Mouse (Mus musculus) erythroblast, embryonic 14.5 days (primary cell): ENCODE data around the gene Bcat1. TPM values are rescaled to one million over a fixed set of nuclear protein-coding genes. Genes with fewer than 3 reads are reported as not detected.

Experiments used
- H3K27me3 ChIP-seq: 2 replicates; pipeline ENCODE4 v1.6.1; 2012; ENCODE audit warnings: inconsistent platforms; ENCODE audit not compliant: control insufficient read depth
- H3K36me3 ChIP-seq: 2 replicates; pipeline ENCODE4 v1.6.1; 2012; ENCODE audit warnings: mild to moderate bottlenecking, inconsistent platforms; ENCODE audit not compliant: control insufficient read depth
- H3K4me1 ChIP-seq: 2 replicates; pipeline ENCODE4 v1.6.1; 2012; ENCODE audit warnings: inconsistent platforms; ENCODE audit not compliant: control insufficient read depth
- H3K4me3 ChIP-seq: replicated peaks from 2 replicates; pipeline ENCODE3; 2012; ENCODE audit warnings: moderate library complexity, mild to moderate bottlenecking, inconsistent platforms
- H3K9me3 ChIP-seq: 2 replicates; pipeline ENCODE4 v1.6.1; 2012; ENCODE audit warnings: low read length, inconsistent platforms, mixed read lengths; ENCODE audit not compliant: control insufficient read depth
- GATA1 ChIP-seq: IDR thresholded peaks from 2 replicates; pipeline ENCODE4 v1.6.1; 2012; ENCODE audit warnings: low read length, inconsistent platforms, mixed read lengths
- TAL1 ChIP-seq: IDR thresholded peaks from 3 replicates; pipeline ENCODE4 v1.6.1; 2012; ENCODE audit warnings: low read length, inconsistent platforms, mixed read lengths
- polyA plus RNA-seq: library from polyadenylated mRNA; stranded (reverse); fragments of >175 nt; gene quantifications from 2 replicates; pipeline ENCODE4 v1.2.3, GENCODE M21; 2012

The Bcat1 gene
- polyA plus RNA-seq, 1 experiment, result not detected

DNA sequence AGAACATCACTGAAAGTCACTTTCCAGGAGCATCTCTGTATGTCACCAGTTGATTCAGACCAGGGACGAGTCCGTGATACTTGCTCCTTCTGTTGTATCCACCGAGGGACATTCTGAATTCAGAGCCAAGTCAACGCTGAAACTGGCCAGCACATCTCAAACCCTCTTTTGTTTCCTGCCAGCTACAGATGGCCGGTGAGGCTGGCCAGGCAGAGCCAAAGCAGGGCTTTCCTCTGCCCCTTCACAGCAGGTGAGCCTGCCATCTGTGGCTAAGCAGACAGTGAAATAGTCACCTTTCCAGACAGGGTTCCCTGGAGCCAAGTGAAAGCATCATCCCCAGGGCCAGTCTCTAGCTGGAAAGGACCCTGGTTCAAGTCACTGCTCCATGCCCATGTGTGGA lies 57.7 kb downstream of the Bcat1 start:
- TF ChIP-seq GATA1 (no peak), TAL1 (no peak)
- no peaks in the 10 kb centered on the region; the same call in 1 of the 2 replicates for H3K9me3 ChIP-seq
- no peak overlapping the region for H3K4me3 ChIP-seq
- H3K4me1 ChIP-seq, result peaks cover 2% of the 10 kb centered on the region
- H3K36me3 ChIP-seq, result no peaks in the 10 kb centered on the region
- no peaks in the 10 kb centered on the region for H3K27me3 ChIP-seq

DNA sequence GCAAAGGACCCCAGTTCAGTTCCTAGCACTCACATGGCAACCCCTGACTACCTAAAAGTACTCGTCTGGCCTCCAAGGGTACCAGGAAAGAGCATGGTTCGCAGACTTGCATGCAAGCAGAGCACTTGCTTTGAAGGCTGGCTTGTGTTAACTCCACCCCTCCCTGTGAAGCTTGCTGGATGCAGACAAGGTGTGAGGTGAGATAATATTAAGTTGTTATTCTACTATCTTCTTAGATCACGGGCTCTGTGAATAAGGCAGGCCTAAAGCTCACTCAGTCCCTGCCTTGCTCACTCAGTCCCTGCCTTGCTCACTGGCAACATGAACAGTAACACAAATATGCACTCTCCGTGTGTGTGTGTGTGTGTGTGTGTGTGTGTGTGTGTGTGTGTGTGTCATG lies 58.5 kb downstream of the Bcat1 start:
- Histone ChIP-seq H3K4me1 (peaks cover 2% of the 10 kb centered on the region), H3K36me3 (no peaks in the 10 kb centered on the region), H3K4me3 (no peak overlapping the region), H3K27me3 (no peaks in the 10 kb centered on the region), H3K9me3 (no peaks in the 10 kb centered on the region; the same call in 1 of the 2 replicates)
- TF ChIP-seq GATA1 (no peak), TAL1 (no peak)

DNA sequence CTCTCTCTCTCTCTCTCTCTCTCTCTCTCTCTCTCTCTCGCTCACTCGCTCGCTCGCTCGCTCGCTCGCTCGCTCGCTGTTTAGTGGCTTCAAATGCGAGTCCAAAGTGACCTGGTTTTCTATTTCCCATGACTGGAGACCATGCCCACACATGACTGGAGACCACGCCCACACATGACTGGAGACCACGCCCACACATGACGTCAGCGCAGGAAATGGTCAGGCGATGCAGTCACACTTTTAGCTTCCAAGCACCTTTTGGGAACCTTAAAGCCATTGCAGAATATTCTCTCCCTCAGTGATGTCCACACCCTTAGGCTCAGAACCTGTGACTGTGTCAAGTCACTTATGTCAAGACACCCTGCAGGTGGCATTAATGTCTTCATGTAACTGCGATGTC lies 59.3 kb downstream of the Bcat1 start:
- H3K4me1 ChIP-seq, result peaks cover 2% of the 10 kb centered on the region
- TF ChIP-seq TAL1, result no peak
- TF ChIP-seq GATA1, result no peak
- no peak overlapping the region for H3K4me3 ChIP-seq
- no peaks in the 10 kb centered on the region for H3K36me3 ChIP-seq
- no peaks in the 10 kb centered on the region for H3K27me3 ChIP-seq
- H3K9me3 ChIP-seq, result no peaks in the 10 kb centered on the region; the same call in 1 of the 2 replicates

DNA sequence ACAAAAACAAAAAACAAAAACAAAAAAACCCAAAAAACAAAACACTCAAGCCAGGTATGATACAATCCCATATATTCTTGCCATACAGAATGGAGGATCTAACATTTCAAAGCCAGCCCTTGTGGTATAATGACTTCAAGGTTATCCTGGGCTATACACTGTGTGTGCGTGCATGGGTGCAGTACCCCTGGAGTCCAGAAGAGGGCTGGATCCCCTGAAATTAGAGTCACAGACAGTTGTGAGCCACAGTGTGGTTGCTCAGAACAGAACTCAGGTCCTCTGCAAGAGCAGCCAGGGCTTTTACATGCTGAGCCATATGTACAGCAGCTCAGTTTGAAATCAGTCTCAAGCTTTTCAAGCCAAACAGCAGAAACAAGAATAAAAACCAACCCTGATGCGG lies 61.0 kb downstream of the Bcat1 start:
- TF ChIP-seq TAL1 (no peak), GATA1 (no peak)
- H3K4me3 ChIP-seq, result no peak overlapping the region
- H3K36me3 ChIP-seq, result no peaks in the 10 kb centered on the region
- no peaks in the 10 kb centered on the region for H3K27me3 ChIP-seq
- peaks cover 2% of the 10 kb centered on the region for H3K4me1 ChIP-seq
- H3K9me3 ChIP-seq, result no peaks in the 10 kb centered on the region; the same call in 1 of the 2 replicates

DNA sequence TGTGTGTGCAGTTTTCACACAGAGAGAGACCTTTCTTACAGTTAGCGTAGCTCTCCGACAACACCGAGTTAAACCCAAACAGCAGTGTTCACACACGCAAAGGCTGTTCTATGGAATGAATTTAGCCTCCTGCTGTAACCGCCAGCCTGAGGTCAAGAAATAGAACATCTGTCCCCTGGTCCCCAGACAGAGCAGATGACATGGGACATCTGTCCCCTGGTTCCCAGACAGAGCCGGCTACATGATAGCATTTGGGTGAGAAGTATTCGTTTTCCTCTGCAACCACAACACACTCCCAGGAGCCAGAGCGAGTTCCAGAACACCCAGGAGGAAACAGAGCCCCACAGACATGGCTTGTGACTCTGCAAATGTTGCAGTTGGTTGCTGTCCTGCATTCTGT lies 63.3 kb downstream of the Bcat1 start:
- H3K4me3 ChIP-seq, result no peak overlapping the region
- H3K36me3 ChIP-seq, result no peaks in the 10 kb centered on the region
- peaks cover 2% of the 10 kb centered on the region for H3K4me1 ChIP-seq
- no peaks in the 10 kb centered on the region; the same call in 1 of the 2 replicates for H3K9me3 ChIP-seq
- TF ChIP-seq GATA1 (no peak), TAL1 (no peak)
- no peaks in the 10 kb centered on the region for H3K27me3 ChIP-seq

DNA sequence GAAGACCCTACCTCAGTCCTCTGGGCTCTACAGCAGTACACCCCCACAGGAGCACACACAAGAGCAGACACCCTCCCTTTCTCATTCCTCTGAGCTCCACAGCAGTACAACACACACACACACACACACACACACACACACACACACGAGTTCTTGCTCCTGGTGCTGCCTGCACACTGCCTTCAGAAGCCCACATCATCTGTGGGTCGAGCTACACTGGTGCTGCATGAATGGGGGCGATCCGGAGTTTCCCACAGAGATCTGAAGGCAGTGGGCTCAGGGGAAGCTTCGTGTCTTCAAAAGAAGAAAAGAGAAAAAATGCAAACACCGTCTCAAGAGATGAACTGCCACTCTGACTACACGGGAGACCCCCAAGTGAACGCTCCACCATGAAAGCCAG lies 64.8 kb downstream of the Bcat1 start:
- Histone ChIP-seq H3K9me3 (no peaks in the 10 kb centered on the region; the same call in 1 of the 2 replicates), H3K36me3 (no peaks in the 10 kb centered on the region), H3K4me1 (no peaks in the 10 kb centered on the region), H3K4me3 (no peak overlapping the region), H3K27me3 (no peaks in the 10 kb centered on the region)
- no peak for TF ChIP-seq TAL1
- no peak for TF ChIP-seq GATA1

DNA sequence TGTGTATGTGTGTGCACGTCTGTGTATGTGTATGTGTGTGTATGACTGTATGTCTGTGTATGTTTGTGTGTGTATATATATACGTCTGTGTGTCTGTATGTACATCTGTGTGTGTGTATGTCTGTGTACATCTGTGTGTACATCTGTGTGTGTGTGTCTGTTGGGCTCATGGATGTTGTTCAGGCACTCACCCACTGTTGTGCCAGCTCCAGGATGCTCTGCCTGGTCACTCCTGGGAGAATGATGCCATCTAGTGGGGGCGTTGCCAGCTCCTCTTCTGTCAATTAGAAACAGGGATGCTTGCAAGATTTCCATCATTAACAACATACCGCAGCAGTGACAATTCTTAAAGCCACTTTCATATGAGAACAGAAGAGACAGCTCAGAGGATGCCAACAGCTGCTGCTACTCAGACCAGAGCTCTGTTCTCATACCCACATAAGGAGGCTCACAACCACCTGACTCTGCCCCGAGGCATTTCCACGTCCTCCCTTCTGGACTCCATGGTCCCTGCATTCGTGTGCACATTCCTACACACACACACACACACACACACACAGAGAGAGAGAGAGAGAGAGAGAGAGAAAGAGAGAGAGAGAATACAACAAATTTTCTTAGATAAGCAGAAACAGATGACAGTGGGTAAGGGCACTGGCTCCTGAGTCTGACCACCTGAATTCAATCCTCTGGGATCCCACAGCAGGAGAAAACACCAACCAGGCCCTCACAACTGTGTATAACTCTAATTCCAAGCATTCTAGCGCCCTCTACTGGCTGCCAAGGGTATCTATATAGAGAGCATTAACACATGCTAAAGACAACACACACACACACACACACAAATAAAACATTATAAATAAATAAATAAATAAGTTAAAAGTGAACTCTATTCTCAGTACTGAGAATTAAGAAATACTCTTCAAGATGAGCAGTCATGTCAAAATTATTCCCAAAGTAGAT lies 65.8 kb downstream of the Bcat1 start:
- TF ChIP-seq TAL1 (no peak), GATA1 (no peak)
- H3K4me1 ChIP-seq, result no peaks in the 10 kb centered on the region

DNA sequence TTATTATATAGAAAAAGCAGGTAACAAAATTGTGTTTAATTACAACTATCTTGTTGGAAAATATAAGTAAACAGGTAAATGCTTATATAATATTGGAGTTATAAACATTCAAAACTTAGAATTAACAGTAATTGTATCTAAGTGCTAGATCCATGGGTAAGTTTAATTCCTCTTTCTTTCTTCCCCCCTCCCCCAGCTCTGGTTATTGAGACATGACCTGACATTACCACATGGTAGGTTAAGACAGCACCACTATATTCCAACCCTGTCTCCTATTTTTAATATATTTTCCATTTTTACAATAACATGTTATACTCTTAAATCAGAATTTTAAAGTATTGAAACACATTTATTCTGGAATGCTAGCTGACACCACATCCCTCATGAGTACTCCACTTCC lies 72.5 kb downstream of the Bcat1 start:
- H3K9me3 ChIP-seq, result no peaks in the 10 kb centered on the region
- H3K36me3 ChIP-seq, result no peaks in the 10 kb centered on the region
- no peak overlapping the region for H3K4me3 ChIP-seq
- H3K4me1 ChIP-seq, result no peaks in the 10 kb centered on the region
- TF ChIP-seq TAL1, result no peak
- TF ChIP-seq GATA1, result no peak
- H3K27me3 ChIP-seq, result no peaks in the 10 kb centered on the region

More for the DNA sequence above, 65.8 kb downstream of the Bcat1 start:
- Histone ChIP-seq H3K36me3 (no peaks in the 10 kb centered on the region), H3K4me3 (no peak overlapping the region), H3K27me3 (no peaks in the 10 kb centered on the region), H3K9me3 (no peaks in the 10 kb centered on the region; the same call in 1 of the 2 replicates)

DNA sequence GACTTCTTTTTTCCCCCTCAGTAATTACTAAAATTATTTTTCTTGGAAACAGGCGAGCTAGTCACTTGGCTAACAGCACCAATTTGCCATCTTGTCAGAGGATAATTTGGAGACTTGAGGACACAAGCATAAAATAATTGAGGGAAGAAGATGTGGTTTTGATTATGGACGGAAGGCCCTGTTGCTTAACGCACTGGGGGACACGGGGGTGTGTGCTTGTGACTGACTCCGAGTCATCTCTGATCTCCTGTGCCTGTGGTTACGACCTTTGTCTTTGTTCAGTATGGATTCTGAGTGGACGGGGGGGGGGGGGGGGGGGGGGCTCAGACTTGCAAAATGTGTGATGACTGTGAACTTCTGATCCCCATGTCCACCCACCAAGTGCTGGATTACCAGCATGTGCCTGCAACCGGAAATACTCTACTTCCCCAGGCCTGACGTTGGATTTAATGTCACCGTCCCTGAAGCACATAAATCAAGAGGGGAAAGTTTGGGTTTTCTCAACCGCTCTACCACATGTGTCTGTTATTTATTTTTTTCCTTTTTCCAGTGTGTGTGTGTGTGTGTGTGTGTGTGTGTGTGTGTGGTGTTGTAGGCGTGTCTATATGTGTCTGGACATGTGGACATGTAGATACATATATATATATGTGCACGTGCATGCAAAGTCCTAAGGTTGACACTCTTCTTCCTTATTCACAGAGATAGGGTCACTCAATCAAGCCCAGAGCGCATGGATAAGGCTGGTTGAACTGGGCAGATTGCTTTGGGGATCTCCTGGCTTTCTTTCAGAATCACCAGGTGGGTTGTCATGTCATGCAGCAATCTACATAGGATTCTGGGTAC lies 73.7 kb downstream of the Bcat1 start:
- TF ChIP-seq TAL1 (no peak), GATA1 (no peak)
- Histone ChIP-seq H3K9me3 (no peaks in the 10 kb centered on the region), H3K4me3 (no peak overlapping the region), H3K27me3 (no peaks in the 10 kb centered on the region), H3K4me1 (no peaks in the 10 kb centered on the region), H3K36me3 (no peaks in the 10 kb centered on the region)
